Mouse (Mus musculus): ENCODE measurements around the gene Akirin2. TPM values are rescaled to one million over a fixed set of nuclear protein-coding genes. Genes with fewer than 3 reads are reported as not detected.
A peak's percentile ranks its signal among the peaks of the same experiment; 100 is the strongest.

Gene Akirin2
- polyA plus RNA-seq, 1 experiment from 2014 or later, result 99.2 TPM

GRCm38 (mm10) chr4:34603123-34603522 is 52.4 kb downstream of the Akirin2 start:
- H3K36me3 ChIP-seq, result peaks cover 48% of the 10 kb centered on the region
- H3K27me3 ChIP-seq, result no peaks in the 10 kb centered on the region
- WGBS, result 94% methylated on average over 6 of the region's 6 CpGs
- H3K4me3 ChIP-seq, result no peak overlapping the region
- no peak for ATAC-seq (ENCODE audit: insufficient number of reproducible peaks, insufficient read depth, low FRiP score, low TSS enrichment)
- H3K9me3 ChIP-seq, result no peaks in the 10 kb centered on the region
- no peak overlapping the region for H3K9ac ChIP-seq
- H3K4me2 ChIP-seq (replicated peaks), result no peak overlapping the region
- H3K27ac ChIP-seq, result no peak overlapping the region
- H3K4me1 ChIP-seq, result no peaks in the 10 kb centered on the region

DNA sequence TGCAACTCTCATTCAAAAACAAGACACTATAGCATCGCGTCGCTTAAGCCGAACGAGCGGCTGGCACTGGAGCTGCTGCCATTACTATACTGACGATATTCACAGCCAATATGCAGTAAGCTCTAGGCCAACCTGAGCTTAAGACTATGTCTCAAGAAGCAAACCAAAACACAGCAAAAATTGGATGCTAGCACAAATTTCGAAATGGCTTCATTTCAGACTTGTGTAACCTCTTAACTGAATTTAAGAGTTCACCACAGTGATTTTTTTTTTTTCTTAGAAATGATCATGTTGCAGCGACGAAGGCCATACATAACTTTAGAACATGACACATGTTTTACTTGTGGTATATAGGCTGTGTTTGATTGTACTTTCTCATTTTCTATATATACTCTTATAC is 55.9 kb downstream of the Akirin2 start:
- H3K4me2 ChIP-seq (replicated peaks), result no peak overlapping the region
- no peaks in the 10 kb centered on the region for H3K27me3 ChIP-seq
- no peak for ATAC-seq (ENCODE audit: insufficient number of reproducible peaks, insufficient read depth, low FRiP score, low TSS enrichment)
- no peak overlapping the region for H3K9ac ChIP-seq
- no peak overlapping the region for H3K27ac ChIP-seq
- peaks cover 27% of the 10 kb centered on the region for H3K36me3 ChIP-seq
- 95% methylated on average over 10 of the region's 10 CpGs for WGBS
- no peaks in the 10 kb centered on the region for H3K4me1 ChIP-seq
- no peaks in the 10 kb centered on the region for H3K9me3 ChIP-seq
- H3K4me3 ChIP-seq, result no peak overlapping the region

- Histone ChIP-seq H3K27ac (no peak overlapping the region), H3K27me3 (no peaks in the 10 kb centered on the region), H3K9ac (peak overlapping the region; percentile 66), H3K4me1 (peaks cover 16% of the 10 kb centered on the region), H3K4me3 (peak overlapping the region; percentile 83), H3K36me3 (0 out of 2 replicates have a peak, but pooled peaks cover 5% of the 10 kb centered on the region), H3K4me2 (replicated peaks) (peak overlapping the region; percentile 92), H3K9me3 (no peaks in the 10 kb centered on the region)
- ATAC-seq (ENCODE audit: insufficient number of reproducible peaks, insufficient read depth, low FRiP score, low TSS enrichment), result no peak
- WGBS, result 75% methylated on average over 6 of the region's 6 CpGs
These were observed 62.9 kb downstream of the Akirin2 start for GRCm38 (mm10) chr4:34613571-34614145.

DNA sequence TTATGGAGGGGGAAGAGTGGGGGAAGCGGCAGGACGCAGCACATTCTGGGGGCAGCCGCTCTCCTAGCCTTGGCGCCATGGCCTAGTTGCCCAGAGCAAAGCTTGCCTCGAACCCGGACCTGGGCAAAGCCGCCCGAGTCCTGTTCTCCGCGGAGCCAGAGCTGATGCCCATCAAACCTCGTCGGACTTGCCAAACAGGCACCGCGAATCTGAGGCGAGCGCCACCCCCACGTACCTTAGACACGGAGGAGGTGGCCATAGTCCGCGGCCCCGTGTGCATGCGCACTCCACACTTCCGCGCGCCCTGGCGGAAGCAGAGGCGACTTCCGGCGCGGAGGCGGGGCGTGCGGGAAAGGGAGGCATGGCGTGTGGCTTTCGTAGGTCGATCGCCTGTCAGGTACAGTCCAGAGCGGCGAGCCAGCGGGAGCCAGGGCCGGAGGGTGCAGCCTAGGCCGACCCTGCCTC is 63.9 kb downstream of the Akirin2 start, which contains the start of the genes Orc3 and Rars2:
TSS of gene Orc3 (minus strand) at position 315 of the 465 bp plus-strand sequence.
TSS of gene Rars2 (plus strand) at position 328 of the 465 bp plus-strand sequence.
- Histone ChIP-seq H3K9ac (peak within 1 kb of the TSS; percentile 66), H3K27me3 (no peaks in the 10 kb centered on the region), H3K4me2 (replicated peaks) (peak within 1 kb of the TSS; percentile 92), H3K4me1 (peaks cover 16% of the 10 kb centered on the region), H3K4me3 (peak within 1 kb of the TSS; percentile 83), H3K27ac (peak within 1 kb of the TSS; percentile 70), H3K9me3 (no peaks in the 10 kb centered on the region), H3K36me3 (0 out of 2 replicates have a peak, but pooled peaks cover 5% of the 10 kb centered on the region)
- under 1% methylated on average over 42 of the region's 42 CpGs for whole genome bisulfite sequencing
- peak; percentile 98 for ATAC-seq (ENCODE audit: insufficient number of reproducible peaks, insufficient read depth, low FRiP score, low TSS enrichment)

DNA sequence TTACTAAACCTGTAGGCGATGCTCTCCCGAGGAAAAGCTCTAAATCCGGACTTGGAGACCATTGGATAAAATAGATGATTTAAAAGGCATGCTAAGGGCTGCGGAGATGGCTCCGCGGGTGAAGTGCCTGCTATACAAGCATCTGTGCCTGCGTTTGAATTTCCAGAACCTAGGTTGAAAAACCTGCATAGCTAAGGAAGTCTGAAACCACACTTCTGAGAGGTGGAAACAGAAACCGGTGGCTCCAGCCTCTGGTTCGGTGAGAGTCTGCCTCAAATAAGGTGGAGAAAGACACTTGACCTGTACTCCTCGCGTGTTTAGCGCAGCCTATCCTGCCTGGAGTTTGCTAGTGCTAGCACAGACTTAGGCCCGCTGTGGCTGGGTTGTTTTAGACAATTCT is 64.6 kb downstream of the Akirin2 start:
- Histone ChIP-seq H3K36me3 (0 out of 2 replicates have a peak, but pooled peaks cover 10% of the 10 kb centered on the region), H3K4me2 (replicated peaks) (peak overlapping the region; percentile 92), H3K9me3 (no peaks in the 10 kb centered on the region), H3K27me3 (no peaks in the 10 kb centered on the region), H3K9ac (peak overlapping the region; percentile 66), H3K27ac (peak overlapping the region; percentile 70; the same call in 1 of the 2 replicates), H3K4me1 (peaks cover 16% of the 10 kb centered on the region), H3K4me3 (peak overlapping the region; percentile 83)
- 1% methylated on average over 13 of the region's 13 CpGs for WGBS
- no peak for ATAC-seq (ENCODE audit: insufficient number of reproducible peaks, insufficient read depth, low FRiP score, low TSS enrichment)

DNA sequence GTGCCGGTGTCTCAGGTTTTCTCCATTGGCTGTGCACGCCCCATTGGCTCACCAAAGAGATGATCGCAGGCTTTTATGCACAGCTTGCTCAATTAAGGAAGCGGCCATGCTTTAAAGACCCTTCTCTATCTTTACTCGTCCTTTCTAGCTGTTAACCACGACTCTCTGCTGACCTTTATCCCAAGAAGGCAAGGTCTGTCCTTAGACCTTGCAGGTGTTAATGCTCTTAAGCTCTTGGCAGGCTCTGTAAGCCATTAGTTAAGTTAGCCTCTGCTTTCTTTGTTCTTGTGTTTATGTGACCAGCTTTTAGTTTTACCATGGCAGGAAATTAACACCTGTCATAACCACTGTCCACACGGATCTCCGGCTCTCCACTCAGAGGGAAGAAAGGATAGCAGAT is 65.4 kb downstream of the Akirin2 start:
- 78% methylated on average over 8 of the region's 8 CpGs for WGBS
- Histone ChIP-seq H3K9ac (no peak overlapping the region), H3K4me3 (peak overlapping the region; percentile 83; the same call in 1 of the 2 replicates), H3K9me3 (no peaks in the 10 kb centered on the region), H3K27me3 (no peaks in the 10 kb centered on the region), H3K27ac (no peak overlapping the region), H3K4me2 (replicated peaks) (peak overlapping the region; percentile 92), H3K36me3 (0 out of 2 replicates have a peak, but pooled peaks cover 10% of the 10 kb centered on the region), H3K4me1 (peaks cover 16% of the 10 kb centered on the region)
- ATAC-seq (ENCODE audit: insufficient number of reproducible peaks, insufficient read depth, low FRiP score, low TSS enrichment), result no peak

Other genes with a start within 250 kb of the Akirin2 start
- 105 and 111 TPM in 2 replicates for gene Orc3, start 64.0 kb downstream of the Akirin2 start, polyA plus RNA-seq (2016; fragmentation: Nextera tagmentation; extraction: Ambion mirVana)
- gene Rars2, start 64.0 kb downstream of the Akirin2 start, polyA plus RNA-seq (2016; fragmentation: Nextera tagmentation; extraction: Ambion mirVana), result 71.3 and 73.5 TPM in 2 replicates
- 50.8 and 57.8 TPM in 2 replicates for gene Slc35a1, start 136.5 kb downstream of the Akirin2 start, polyA plus RNA-seq (2016; fragmentation: Nextera tagmentation; extraction: Ambion mirVana)
- 0.47 and 0.50 TPM in 2 replicates for gene Cfap206, start 179.3 kb downstream of the Akirin2 start, polyA plus RNA-seq (2016; fragmentation: Nextera tagmentation; extraction: Ambion mirVana)
- gene Gm136, start 205.3 kb downstream of the Akirin2 start, polyA plus RNA-seq (2016; fragmentation: Nextera tagmentation; extraction: Ambion mirVana), result not detected in 2 replicates
- gene Smim8, start 227.5 kb downstream of the Akirin2 start, polyA plus RNA-seq (2016; fragmentation: Nextera tagmentation; extraction: Ambion mirVana), result 48.8 and 56.9 TPM in 2 replicates